Mouse (Mus musculus) myocyte (in vitro differentiated cells): ENCODE measurements around the gene Setd5.

ENCODE experiments used
- CEBPB ChIP-seq: IDR thresholded peaks from 2 replicates; pipeline ENCODE4 v1.6.1; 2011; ENCODE audit warnings: mild to moderate bottlenecking, moderate library complexity; ENCODE audit not compliant: poor library complexity, insufficient read depth, severe bottlenecking
- E2F4 ChIP-seq: IDR thresholded peaks from one replicate; pipeline ENCODE4 v1.6.1; 2011; ENCODE audit warnings: mild to moderate bottlenecking, control low read depth, moderate library complexity; ENCODE audit not compliant: insufficient read depth
- MAX ChIP-seq: IDR thresholded peaks from one replicate; pipeline ENCODE4 v1.6.1; 2011; ENCODE audit warnings: low read depth, mild to moderate bottlenecking, control low read depth
- MYOD1 ChIP-seq, 3 experiments: IDR thresholded peaks; one replicate each; pipeline ENCODE4 v1.6.1; 2011; ENCODE audit warnings: control low read depth in 2 of 3, low read depth in 2 of 3, mild to moderate bottlenecking in 2 of 3, moderate library complexity in 1 of 3; ENCODE audit not compliant: insufficient read length in 2 of 3, control insufficient read depth in 1 of 3
- POLR2A ChIP-seq: IDR thresholded peaks from one replicate; pipeline ENCODE4 v1.6.1; 2011; ENCODE audit warnings: low read depth, mild to moderate bottlenecking, control low read depth, moderate library complexity; ENCODE audit not compliant: insufficient read length
- POLR2AphosphoS2 ChIP-seq: IDR thresholded peaks from one replicate; pipeline ENCODE4 v1.6.1; 2011; ENCODE audit warnings: low read depth, control low read depth; ENCODE audit not compliant: insufficient read length

DNA sequence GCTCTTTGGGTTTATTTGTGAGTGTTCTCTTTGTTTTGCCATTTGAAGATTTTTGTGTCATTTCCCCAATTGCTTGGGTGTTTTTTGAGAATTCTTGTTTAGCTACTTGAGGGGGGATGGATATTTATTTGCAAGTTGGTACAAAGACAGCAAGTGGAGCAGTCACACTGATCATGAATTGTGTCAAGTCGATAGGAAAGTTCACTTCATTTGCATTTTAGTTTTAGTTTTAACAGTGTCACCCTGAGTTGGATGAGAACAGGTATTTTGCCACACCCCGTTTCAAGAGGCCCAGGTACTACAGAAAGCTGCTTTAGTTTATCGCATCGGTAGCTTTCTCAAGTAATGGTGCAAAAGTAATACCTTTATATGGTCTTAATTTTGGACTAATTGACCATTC, 25.4 kb downstream of the Setd5 start:
- no peak for TF ChIP-seq MYOD1 (IDR thresholded peaks at IDR 0.05; ENCODE audit: control insufficient read depth in 1 of 3, insufficient read length in 2 of 3, low read depth in 2 of 3)
- no peak for TF ChIP-seq CEBPB
- no peak for TF ChIP-seq POLR2A
- TF ChIP-seq POLR2AphosphoS2: no peak
- no peak for TF ChIP-seq MAX
- TF ChIP-seq E2F4: no peak
